Mouse (Mus musculus): ENCODE measurements around the gene Cnih1. TPM values are rescaled to one million over a fixed set of nuclear protein-coding genes. Genes with fewer than 3 reads are reported as not detected.
"Not testable (repeated sequence)": the region's sequence is repeated elsewhere in the genome, so short reads cannot be mapped to it uniquely, and the experiment has no call there.

Gene Cnih1
- polyA plus RNA-seq, 1 experiment from 2014 or later: 101 TPM

DNA sequence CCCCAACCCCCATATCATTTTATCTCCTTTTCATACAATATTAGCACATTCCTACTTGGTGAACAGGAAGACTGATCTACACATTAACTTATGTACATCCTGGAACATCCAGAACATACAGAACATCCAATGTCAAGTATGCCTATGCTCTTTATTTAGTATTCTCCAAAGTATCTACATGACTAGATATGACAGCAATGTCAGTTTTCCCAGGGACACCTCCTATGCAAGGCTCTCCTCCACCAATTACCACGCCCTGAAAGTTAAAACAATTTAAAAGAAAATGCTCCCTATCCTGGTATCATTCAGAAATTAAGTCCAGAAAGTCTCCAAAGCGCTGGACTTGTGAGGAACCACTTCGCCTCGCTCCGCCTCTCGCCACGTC, 28.2 kb downstream of the Cnih1 start:
- H3K9ac ChIP-seq: no peak overlapping the region

DNA sequence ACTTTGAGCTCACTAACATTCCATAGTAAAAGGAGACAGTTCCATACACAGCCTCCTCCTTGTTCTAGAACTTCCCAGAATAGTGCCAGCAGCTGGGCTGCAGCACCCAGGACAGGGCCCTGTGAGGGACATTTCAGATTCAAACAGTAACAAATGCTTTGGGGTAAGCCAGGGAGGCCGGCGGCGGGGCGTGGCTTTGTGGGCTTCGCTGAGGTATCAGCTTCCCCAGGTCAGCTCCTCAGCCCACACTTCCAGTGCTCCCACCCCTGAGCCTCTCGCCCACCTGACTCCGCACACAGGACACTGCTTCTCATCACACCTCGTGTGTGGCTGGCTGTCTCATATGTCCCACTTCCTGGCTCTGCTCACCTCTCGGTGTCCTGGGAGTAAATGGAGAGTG, 30.5 kb downstream of the Cnih1 start:
- Histone ChIP-seq H3K36me3 (0 out of 2 replicates have a peak, but pooled peaks cover under 1% of the 10 kb centered on the region), H3K4me1 (replicated peaks) (peaks cover 21% of the 10 kb centered on the region), H3K9ac (no peak overlapping the region), H3K4me2 (no peak overlapping the region), H3K27me3 (no peaks in the 10 kb centered on the region), H3K4me3 (replicated peaks) (no peak overlapping the region), H3K9me3 (replicated peaks) (no peaks in the 10 kb centered on the region), H3K27ac (no peak overlapping the region)
- DNase-seq (no peak), ATAC-seq (ENCODE audit: low read depth) (no peak)
- WGBS (ENCODE audit: insufficient replicate concordance): 66% methylated on average over 9 of the region's 9 CpGs

More for the DNA sequence above, 28.2 kb downstream of the Cnih1 start:
- 3% methylated on average over 7 of the region's 7 CpGs for WGBS (ENCODE audit: insufficient replicate concordance)
- H3K4me2 ChIP-seq: peak overlapping the region; percentile 75
- H3K27ac ChIP-seq: no peak overlapping the region
- H3K36me3 ChIP-seq: peaks cover 20% of the 10 kb centered on the region
- H3K4me1 ChIP-seq (replicated peaks): peaks cover 26% of the 10 kb centered on the region
- ATAC-seq (ENCODE audit: low read depth): no peak
- DNase-seq: no peak
- H3K4me3 ChIP-seq (replicated peaks): peak overlapping the region; percentile 77
- H3K9me3 ChIP-seq (replicated peaks): no peaks in the 10 kb centered on the region
- H3K27me3 ChIP-seq: no peaks in the 10 kb centered on the region

- Histone ChIP-seq H3K27ac (no peak overlapping the region), H3K4me1 (replicated peaks) (peaks cover 7% of the 10 kb centered on the region; the same call in 1 of the 2 replicates), H3K4me3 (replicated peaks) (no peak overlapping the region), H3K9ac (no peak overlapping the region), H3K36me3 (no peaks in the 10 kb centered on the region), H3K4me2 (no peak overlapping the region), H3K9me3 (replicated peaks) (no peaks in the 10 kb centered on the region), H3K27me3 (no peaks in the 10 kb centered on the region)
- WGBS (ENCODE audit: insufficient replicate concordance): 78% methylated on average over 8 of the region's 8 CpGs
- ATAC-seq (ENCODE audit: low read depth): no peak
- DNase-seq: no peak
These were observed 32.4 kb downstream of the Cnih1 start for GRCm38 (mm10) chr14:46755851-46756250.

GRCm38 (mm10) chr14:46754371-46754770, 33.8 kb downstream of the Cnih1 start:
- H3K9ac ChIP-seq; H3K4me2 ChIP-seq; DNase-seq; ATAC-seq (ENCODE audit: low read depth); H3K9me3 ChIP-seq (replicated peaks); H3K27ac ChIP-seq; H3K4me3 ChIP-seq (replicated peaks); H3K4me1 ChIP-seq (replicated peaks); H3K36me3 ChIP-seq; H3K27me3 ChIP-seq: not testable (repeated sequence)
- WGBS (ENCODE audit: insufficient replicate concordance): 58% methylated on average over 10 of the region's 10 CpGs

- Histone ChIP-seq H3K4me3 (replicated peaks) (no peak overlapping the region), H3K4me1 (replicated peaks) (no peaks in the 10 kb centered on the region), H3K9ac (no peak overlapping the region), H3K27ac (no peak overlapping the region), H3K4me2 (no peak overlapping the region), H3K27me3 (no peaks in the 10 kb centered on the region), H3K9me3 (replicated peaks) (no peaks in the 10 kb centered on the region), H3K36me3 (no peaks in the 10 kb centered on the region)
- 82% methylated on average over 8 of the region's 8 CpGs for WGBS (ENCODE audit: insufficient replicate concordance)
- DNase-seq (no peak), ATAC-seq (ENCODE audit: low read depth) (no peak)
These were observed 42.8 kb downstream of the Cnih1 start for GRCm38 (mm10) chr14:46745413-46745812.

GRCm38 (mm10) chr14:46742674-46743073, 45.5 kb downstream of the Cnih1 start:
- Histone ChIP-seq H3K27ac (no peak overlapping the region), H3K4me2 (no peak overlapping the region), H3K36me3 (no peaks in the 10 kb centered on the region), H3K27me3 (no peaks in the 10 kb centered on the region), H3K4me1 (replicated peaks) (no peaks in the 10 kb centered on the region), H3K4me3 (replicated peaks) (no peak overlapping the region), H3K9me3 (replicated peaks) (no peaks in the 10 kb centered on the region), H3K9ac (no peak overlapping the region)
- no peak for ATAC-seq (ENCODE audit: low read depth)
- 48% methylated on average over 2 of the region's 2 CpGs for WGBS (ENCODE audit: insufficient replicate concordance)
- no peak for DNase-seq

GRCm38 (mm10) chr14:46737346-46737745, 50.9 kb downstream of the Cnih1 start:
- not testable (repeated sequence) for H3K4me3 ChIP-seq (replicated peaks); ATAC-seq (ENCODE audit: low read depth); H3K36me3 ChIP-seq; H3K9ac ChIP-seq; DNase-seq; H3K27ac ChIP-seq; H3K9me3 ChIP-seq (replicated peaks); H3K4me1 ChIP-seq (replicated peaks); H3K4me2 ChIP-seq; H3K27me3 ChIP-seq

- no peak for ATAC-seq (ENCODE audit: low read depth)
- no peaks in the 10 kb centered on the region for H3K9me3 ChIP-seq (replicated peaks)
- no peak overlapping the region for H3K4me3 ChIP-seq (replicated peaks)
- no peak overlapping the region for H3K9ac ChIP-seq
- H3K27me3 ChIP-seq: no peaks in the 10 kb centered on the region
- DNase-seq: no peak
- H3K4me2 ChIP-seq: no peak overlapping the region
- no peak overlapping the region for H3K27ac ChIP-seq
- H3K36me3 ChIP-seq: no peaks in the 10 kb centered on the region
- no peaks in the 10 kb centered on the region for H3K4me1 ChIP-seq (replicated peaks)
- WGBS (ENCODE audit: insufficient replicate concordance): 66% methylated on average over 4 of the region's 4 CpGs
These were observed 51.8 kb downstream of the Cnih1 start for GRCm38 (mm10) chr14:46736366-46736765.

DNA sequence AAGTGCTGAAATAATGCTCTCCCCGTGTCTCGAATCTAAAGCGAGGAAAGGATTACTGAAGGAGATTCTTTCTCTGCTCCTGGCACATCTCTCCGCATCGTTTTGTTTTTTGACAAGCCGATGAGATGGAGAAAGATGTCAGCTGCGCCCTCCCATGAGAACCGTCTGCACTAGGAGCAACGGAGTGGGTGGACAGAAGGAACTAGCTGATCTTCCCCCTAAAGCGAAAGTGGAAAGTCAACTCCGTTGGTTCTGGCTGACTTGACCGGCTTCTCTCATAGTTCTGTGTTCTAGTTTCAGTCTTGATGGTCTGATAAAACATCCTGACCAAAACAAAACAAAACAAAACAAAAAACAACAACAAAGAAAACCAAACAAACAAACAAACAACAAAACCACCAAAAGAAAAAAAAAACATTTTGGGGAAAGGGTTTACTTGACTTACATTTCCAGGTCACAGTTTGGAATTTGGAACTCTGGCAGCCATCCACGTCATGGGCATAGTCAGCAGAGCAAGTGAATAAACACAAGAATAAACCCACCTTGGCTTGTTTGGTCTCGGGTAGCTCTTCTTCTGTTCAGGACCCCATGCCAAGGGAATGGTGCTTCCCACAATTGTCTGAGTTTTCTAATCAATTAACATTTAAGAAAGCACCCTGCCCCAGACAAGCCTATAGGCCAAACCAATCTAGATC, 53.3 kb downstream of the Cnih1 start:
- 74% methylated on average over 14 of the region's 14 CpGs for WGBS (ENCODE audit: insufficient replicate concordance)
- H3K4me2 ChIP-seq: no peak overlapping the region
- H3K27me3 ChIP-seq: no peaks in the 10 kb centered on the region
- H3K9ac ChIP-seq: no peak overlapping the region
- ATAC-seq (ENCODE audit: low read depth) (no peak), DNase-seq (no peak)
- no peak overlapping the region for H3K4me3 ChIP-seq (replicated peaks)
- no peak overlapping the region for H3K27ac ChIP-seq
- H3K4me1 ChIP-seq (replicated peaks): no peaks in the 10 kb centered on the region
- no peaks in the 10 kb centered on the region for H3K9me3 ChIP-seq (replicated peaks)
- no peaks in the 10 kb centered on the region for H3K36me3 ChIP-seq

GRCm38 (mm10) chr14:46734262-46734661, 53.9 kb downstream of the Cnih1 start:
- Histone ChIP-seq H3K4me3 (replicated peaks) (no peak overlapping the region), H3K36me3 (no peaks in the 10 kb centered on the region), H3K4me1 (replicated peaks) (no peaks in the 10 kb centered on the region), H3K27ac (no peak overlapping the region), H3K27me3 (no peaks in the 10 kb centered on the region), H3K9me3 (replicated peaks) (no peaks in the 10 kb centered on the region), H3K9ac (no peak overlapping the region), H3K4me2 (no peak overlapping the region)
- DNase-seq (no peak), ATAC-seq (ENCODE audit: low read depth) (no peak)
- WGBS (ENCODE audit: insufficient replicate concordance): 59% methylated on average over 5 of the region's 5 CpGs

DNA sequence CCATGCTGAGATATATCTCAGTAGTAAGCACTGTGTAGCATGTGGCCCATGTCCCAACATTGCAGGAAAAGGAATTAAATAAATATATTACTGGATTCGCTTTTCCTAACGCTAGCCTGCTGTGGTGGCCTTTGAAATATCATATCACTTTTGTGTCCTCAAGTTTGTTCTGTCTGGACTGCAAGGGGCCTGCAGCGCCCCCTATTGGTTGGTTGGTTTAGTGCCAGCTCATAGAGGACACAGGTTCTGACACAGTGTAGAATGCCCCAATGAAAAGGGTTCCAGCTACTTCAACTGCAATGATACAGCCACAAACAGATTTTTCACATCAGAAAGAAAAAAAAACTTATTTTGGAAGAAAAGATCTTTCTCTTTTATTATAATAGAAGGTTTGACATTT, 62.5 kb downstream of the Cnih1 start:
- Histone ChIP-seq H3K36me3 (no peaks in the 10 kb centered on the region), H3K27ac (no peak overlapping the region), H3K9me3 (replicated peaks) (no peaks in the 10 kb centered on the region), H3K4me1 (replicated peaks) (no peaks in the 10 kb centered on the region), H3K9ac (no peak overlapping the region), H3K4me2 (no peak overlapping the region), H3K27me3 (no peaks in the 10 kb centered on the region), H3K4me3 (replicated peaks) (no peak overlapping the region)
- no peak for DNase-seq
- WGBS (ENCODE audit: insufficient replicate concordance): 38% methylated on average over 3 of the region's 3 CpGs
- no peak for ATAC-seq (ENCODE audit: low read depth)
